Mouse (Mus musculus) 416B (cell line): ENCODE measurements around the gene Atxn10.
"Not testable (repeated sequence)": the region's sequence is repeated elsewhere in the genome, so short reads cannot be mapped to it uniquely, and the experiment has no call there.

Experiments used
- DNase-seq: peaks from one replicate; pipeline ENCODE4 v3.0.0; 2011; ENCODE audit warnings: low read depth

The Atxn10 gene

DNA sequence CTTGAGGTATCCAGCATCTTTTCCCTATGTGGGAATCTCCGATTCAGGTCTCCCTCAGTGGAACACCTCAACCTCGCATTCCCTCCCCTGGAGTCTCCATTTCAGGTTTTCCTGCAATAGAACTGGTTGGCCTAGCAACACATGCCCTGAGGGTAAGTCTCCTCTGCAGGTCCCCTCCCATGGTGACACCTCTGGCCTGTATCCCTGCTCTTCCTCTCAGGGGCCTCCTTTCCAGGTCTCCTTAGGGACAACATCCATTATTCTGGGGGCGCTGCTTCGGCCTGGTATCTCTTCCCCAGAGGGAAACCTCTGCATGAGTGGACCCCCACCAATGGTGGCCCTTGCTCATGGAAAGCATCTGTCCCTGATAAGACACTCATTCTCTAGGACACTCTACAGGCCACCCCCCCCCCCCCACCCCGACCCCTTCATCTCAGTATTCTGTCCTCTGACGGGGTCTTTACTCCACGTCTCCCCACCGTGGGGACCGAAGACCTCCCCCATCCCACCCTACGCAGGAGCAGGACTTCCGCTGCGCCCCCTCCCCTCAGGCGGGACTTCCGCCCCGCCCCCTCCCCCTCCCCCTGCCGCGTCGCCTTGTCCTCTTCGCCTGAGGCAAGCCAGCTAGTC lies at the start of gene Atxn10:
Gene Atxn10 (plus strand): TSS at position 575 of the 630 bp plus-strand sequence.
- no peak for DNase-seq

DNA sequence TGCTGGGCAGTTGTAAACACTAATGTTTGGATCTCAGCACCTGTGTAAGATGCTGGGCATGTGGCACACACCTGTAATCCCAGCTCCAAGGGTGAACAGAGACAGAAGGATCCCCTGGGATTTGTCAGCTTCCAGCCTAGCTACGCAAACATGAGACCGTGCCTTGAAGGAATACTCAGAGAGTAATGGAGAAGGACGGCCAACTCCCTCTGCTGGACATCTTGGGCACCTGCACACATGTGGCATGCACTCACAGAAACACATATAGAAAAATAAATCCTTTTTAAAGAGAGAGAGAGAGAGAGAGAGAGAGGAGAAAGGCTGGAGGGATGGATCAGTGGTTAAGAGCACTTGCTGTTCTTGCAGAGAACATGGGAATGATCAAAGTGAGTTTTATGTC lies 41.4 kb upstream of the Atxn10 start:
- DNase-seq, result peak; percentile 19

DNA sequence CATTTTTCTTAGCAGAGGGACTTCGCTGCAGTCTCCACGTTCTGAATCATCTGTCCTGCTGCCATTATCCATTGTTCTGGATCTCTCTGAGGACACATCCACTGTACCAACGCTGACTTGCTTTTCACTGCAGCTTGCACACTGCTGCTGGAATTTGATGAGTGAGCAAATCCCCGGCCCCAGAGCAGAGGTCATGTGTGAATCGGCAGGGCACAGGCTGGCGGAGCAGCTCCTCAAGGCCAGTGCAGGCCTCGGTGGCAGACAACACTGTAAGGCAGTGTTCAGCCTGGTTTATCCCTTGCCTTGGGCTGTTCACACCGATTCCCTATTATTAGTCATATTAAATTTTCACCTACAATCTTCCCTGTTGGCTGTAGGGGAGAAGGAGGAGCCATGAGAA lies 40.5 kb upstream of the Atxn10 start:
- no peak for DNase-seq

DNA sequence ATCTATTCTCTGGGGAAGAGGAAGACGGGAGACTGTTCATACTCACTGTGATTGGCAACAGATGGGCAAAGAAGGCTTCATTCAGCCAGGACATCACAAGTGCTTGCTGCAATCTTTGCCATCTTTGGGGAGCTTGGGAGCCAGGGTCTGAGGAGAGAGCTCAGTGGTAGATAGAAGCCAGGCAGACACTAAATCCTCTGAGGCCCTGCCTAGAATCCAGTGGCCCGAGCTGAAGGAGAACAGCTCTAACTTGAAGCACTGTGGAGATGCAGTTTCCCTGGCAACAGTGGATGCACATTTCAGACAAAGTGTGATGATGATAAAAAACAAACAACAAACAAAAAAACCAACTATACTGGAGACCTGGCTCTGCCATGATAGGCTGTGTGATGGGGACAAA lies 40.1 kb upstream of the Atxn10 start:
- no peak for DNase-seq

DNA sequence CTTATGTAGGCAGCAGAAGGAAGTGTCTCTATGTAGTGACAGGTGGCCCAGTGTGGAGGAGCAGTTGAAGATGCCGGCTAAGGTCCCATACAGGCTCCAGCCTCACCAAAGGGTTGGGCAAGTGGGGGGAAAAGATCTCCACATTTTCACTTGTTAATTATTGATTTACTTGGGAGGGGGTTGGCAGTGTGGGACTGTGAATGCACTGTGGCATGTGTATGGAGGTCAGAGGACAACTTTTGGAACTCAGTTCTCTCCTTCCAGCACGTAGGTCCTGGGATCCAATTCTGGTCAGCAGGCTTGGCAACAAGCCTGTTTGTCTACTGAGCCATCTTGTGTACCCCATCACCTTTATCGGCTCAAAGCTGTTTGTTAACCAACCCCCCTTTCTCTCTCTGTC lies 39.5 kb upstream of the Atxn10 start:
- DNase-seq, result no peak

DNA sequence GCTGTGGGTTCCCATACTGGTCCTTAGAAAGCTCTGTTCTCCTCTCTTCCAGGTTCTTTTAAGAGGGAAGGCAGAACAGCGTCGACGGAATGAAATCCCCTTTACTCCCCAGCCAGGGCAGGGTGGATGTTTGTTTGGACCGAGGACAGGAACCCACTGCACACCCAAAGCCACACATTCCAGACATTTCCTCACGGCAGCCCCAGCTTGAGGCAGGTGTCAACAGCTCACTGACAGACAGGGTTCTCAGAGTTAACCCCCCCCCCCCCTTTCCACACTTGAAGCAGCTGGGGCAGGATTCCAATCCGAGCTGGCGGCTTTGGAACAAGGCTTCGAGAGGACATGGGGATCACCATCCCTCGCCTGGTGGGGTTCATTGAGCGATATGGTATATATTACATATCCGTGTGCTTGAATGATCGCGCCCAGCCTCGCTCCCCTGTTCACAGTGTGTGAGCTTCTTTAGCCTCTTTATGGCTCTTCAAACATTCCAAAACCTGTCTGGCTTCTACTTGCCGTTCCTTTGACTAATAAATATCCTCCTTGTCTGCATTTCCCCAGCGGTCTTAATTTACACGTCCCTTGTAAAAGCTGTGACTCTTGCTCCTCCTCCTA lies 37.8 kb upstream of the Atxn10 start:
- no peak for DNase-seq

DNA sequence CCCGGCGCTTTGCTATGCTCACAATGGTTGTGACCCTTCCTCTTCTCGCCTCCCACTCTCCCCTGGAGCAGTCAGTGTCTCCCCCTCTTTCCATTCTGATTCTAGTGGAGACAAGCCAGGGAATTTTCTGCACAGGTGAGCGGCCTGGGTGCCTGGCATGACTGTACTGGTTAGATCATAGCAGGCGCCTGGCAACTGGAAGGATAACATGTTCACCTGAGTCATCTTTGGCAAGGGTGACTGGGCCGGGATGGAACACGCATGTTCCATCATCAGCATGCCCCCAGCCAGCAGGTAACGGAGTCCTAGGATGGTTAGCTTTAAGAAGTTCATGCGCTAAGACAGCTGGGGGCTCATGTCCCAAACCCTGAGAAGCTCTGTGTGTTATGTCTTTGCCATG lies 37.1 kb upstream of the Atxn10 start:
- no peak for DNase-seq

DNA sequence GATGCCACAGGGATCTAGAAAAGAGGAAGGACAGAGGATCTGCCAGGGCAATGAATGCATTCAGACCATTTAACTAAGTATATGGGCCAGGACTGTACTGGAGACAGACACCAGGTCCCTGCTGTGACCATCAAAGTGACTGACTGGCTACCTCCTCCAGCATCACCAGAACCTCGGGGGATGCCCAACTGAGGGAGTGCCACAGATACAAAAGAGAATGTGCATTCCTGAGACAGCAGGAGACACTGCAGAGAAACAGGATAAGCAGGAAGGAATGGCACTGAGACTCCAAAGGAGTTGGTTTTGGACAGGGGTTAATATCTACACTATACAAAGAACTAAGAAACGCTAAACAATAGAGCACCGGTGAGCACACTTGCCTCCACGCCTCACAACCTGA lies 32.8 kb upstream of the Atxn10 start:
- DNase-seq, result no peak

DNA sequence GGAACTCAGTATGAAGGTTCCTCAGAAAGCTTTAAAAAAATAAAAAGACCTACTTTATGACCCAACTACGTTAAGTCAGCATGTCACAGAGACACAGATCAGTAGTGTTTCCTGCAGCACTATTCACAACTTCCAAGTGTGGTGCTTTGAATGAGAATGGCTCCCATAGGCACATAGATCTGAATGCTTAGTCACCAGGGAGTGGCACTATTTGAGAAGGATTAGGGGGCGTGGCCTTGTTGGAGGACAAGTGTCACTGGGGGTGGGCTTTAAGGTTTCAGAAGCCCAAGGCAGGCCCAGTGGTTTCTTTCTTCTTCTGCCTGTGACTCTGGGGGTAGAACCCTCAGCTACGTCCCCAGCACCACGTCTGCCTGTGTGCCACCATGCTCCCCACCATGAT lies 32.1 kb upstream of the Atxn10 start:
- no peak for DNase-seq

DNA sequence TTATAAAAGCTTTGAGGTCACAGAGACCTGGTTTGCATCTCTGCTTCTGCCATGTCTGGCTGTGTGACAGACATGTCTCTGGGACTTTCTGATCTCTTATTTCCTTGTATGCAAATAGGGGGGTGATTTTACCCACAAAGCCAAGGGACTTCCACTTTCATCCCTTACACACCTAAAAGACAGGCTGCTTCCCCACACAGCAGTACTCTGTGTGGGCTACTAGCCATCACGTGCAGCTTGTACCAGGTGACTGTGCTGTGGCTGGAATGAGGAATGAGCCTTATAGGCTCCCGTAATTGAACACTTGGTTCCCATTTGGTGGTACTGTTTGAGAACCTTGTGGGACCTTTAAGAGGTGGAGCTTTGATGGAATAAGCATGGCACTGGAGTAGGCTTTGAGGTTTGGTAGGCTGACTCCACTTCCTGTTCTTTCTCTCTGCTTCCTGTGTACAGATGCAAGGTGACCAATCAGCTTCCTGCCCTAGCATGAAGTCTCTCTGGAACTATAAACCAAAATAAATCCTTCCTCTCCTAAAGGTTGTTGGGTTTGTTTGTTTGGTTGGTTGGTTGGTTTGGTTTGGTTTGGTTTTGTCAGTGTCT lies 28.9 kb upstream of the Atxn10 start:
- peak; percentile 67 for DNase-seq

DNA sequence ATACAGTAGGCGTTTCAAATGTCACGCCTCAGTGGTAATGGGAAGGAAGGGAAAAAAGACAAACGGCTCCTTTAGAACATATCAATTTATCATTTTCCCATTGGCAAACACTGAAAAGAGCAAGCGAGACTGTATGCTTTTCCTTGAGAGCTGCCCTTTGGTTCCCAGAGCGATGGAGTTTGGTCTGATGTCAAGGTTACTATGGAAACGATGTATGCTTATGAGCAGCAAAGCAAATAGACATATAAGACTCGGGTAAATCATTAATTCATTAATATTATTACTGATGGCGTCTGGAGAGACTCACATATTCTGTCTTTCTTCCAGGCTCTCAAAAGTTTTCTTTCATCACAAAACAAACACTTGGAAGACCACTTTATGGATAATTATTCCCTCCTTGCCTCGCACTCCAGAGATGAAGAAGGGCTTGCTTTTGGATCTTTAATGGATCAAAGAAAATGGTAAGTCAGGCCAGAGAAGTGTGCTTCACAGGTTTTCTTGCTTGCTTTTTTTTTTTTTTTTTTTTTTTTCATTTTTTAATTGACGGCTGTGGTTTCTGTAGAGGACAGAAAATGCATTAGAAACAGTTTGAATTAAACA lies 24.9 kb upstream of the Atxn10 start:
- no peak for DNase-seq

DNA sequence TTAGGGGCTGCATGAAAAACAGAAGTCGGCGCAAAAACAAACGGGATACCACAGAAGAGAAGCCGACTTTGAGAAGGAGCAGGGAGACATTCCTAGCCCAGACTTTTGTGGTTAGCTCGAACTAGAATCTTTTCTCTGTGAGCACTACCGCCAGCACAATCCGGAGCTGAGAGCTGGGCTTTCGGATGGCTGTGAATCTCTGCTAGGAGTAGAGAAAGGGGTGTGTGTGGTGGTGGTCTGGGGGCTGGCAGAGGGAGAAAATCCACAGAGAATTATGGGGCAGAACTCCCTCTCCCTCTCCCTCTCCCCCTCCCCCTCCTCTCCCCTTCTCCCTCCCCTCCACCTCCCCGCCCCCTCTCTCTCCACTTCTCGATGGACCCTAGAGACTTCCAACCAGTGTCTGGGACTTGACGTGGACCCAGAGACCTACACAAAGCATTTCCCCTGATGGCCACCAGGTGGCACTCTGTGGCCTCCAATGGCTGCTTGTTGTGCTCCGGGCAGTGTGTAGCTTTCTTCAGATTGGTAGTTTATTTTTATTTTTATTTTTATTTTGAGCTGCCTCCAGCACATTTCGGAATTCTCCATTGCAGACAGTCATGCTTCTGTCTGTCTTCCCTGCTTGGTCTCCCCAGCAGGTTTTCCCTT lies 20.5 kb upstream of the Atxn10 start:
- DNase-seq, result peak; percentile 69

DNA sequence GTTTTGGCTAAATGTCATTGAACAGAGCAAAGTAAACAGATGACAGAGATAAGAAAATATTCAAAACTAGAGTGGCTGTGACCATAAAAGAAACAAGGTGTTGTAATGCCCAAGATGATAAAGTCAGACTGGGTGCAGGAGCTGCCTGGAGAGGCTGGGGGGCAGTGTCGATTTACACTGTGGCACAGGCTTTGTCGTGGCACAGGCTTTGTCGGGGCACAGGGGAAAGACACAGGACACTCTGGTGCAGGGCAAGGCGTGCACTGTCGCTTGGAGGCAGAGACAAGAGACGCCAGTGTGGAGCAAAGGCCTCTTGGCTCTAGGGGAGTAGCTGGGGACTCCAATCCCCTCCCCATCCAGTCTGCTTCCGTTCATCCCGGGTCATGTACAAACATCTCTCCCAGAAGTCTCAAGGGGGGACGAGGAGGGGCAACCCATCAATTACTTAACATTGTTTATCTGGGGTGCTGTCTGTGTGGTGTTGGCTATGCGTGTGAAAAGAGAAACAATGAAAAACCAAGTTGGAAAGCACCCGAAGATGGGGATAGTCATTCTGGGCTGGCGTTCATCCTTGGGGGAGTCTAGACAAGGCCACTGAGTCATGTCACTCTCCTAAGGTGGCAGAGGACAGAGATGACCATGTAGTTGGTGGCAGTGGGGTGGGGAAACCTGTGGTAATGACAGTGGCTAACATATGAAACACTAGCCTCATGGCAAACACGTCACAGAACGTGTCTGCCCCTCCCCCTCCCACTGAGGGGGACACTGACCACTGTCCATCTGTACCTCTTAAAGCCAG lies 19.5 kb upstream of the Atxn10 start:
- no peak for DNase-seq

DNA sequence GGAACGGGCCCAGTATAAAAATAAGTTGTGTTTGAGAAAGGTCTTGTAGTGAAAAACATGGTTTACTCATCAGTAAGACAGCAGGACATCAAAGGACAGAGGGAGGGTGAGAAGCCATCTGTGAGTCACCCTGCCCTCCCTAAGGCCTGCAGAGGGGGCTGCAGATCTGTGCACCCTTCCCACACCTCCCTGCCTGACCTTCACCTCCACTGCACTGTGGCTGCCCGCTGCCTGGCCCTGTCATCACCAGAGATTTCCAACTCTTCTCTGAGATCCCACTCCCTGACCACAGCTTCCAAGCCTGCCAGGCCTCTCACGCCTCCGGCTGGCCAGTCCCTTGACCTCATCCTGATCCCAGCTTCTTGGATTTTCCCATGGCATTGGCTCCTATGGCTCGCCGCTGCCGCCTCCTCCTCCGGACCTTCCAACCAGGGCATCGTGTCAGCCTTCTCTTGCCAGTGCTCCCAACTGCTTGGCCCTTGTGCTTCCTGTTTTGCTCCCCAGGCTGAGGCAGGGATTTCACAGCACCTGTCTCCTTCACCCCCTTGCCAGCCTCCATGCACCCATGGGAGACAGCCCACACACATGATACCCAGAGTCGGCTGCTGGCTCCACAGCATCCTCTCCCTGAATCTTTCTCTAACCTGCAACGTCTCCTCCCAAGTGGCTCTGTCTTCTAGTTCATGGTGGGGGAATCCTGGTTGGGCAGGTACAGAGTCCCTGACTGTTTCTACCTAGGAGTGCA lies 15.9 kb upstream of the Atxn10 start:
- DNase-seq, result no peak

DNA sequence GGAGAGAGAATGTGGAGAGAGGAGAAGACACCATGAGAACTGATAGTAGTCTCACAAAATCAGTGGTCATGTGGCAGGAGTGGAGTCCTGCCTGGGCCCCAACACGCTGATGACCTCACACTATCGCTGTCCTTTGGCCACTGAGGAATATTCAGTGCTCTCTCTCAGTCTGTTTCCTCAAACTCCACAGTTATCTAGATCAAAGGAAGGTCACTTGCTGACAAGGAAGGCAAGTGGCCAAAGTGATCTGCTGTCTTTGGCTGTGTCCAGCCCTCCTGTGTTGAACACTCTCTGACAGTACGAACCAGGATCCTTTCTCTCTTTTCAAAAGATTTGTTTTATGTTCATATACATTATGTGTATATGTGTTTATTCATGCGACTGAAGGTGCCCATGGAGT lies 12.8 kb upstream of the Atxn10 start:
- DNase-seq, result no peak

DNA sequence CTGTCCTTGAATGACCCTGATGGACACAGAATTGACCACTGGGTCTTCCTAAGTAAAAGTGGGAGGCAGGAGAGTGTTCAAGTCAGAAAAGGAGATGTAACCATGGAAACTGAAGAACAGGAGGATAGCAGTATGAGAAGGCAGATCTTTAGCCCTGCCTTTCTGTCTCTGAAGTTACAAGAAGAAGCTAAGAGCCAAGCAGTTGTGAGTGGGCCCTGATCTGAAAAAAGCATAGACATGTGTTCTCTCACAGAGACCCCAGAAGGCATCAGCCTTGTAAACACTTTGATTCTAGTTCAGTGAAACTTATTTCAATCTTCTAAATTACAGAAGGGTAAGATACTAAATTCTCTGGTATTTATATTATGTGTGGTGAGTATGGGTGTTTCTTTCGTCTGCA lies 11.6 kb upstream of the Atxn10 start:
- DNase-seq, result no peak

DNA sequence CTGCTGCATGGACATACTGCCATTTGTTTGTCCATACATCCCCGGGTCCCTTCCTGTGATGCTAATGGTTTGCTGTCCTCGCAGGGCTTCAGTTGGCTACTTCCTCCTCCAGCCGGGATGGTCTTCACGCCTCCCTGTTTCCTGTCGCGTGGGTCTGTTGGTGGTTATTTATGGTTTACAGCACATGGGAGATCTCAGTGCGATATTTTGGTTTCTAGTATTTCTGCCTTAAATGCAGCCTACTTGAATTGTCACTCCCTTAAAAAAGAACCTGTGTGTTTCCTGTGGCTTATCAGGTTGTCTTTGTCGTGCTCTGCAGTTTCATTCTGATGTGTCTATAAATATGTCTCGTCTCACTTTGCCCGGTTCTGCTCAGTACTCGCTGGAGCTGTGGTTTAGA lies 8.2 kb upstream of the Atxn10 start:
- DNase-seq, result peak; percentile 41

DNA sequence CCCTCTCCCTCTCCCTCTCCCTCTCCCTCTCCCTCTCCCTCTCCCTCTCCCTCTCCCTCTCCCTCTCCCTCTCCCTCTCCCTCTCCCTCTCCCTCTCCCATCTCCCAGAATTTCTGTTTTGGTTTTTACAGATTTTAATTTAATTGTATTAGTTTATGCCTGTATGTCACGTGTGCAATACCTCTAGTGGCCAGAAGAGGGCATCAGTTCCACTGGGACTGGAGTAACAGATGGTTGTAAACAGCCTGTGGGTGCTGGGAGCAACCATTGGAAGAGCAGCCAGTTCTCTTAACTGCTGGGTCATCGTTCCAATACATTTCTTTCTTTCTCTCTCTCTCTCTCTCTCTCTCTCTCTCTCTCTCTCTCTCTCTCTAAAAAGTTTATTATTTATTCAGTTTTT lies 7.6 kb upstream of the Atxn10 start:
- peak; percentile 53 for DNase-seq

DNA sequence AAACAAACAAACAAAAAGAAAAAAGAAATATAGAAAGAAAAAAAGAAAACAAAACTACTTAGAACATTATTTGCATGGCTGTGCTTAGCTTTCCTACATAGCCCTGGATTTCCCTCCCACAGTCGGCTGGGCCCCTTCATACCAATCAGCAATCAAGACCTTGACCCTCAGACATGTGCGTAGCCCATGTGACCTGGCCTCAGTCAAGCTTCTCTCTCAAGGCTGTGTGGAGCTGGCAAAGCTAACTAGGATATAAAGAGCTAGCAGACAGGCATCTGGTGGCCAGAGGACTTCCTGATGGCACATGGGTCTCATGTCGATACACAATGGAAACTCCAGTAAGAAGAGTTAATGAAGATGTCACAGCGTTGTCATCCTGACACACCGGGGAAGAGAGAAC lies 6.9 kb upstream of the Atxn10 start:
- no peak for DNase-seq

DNA sequence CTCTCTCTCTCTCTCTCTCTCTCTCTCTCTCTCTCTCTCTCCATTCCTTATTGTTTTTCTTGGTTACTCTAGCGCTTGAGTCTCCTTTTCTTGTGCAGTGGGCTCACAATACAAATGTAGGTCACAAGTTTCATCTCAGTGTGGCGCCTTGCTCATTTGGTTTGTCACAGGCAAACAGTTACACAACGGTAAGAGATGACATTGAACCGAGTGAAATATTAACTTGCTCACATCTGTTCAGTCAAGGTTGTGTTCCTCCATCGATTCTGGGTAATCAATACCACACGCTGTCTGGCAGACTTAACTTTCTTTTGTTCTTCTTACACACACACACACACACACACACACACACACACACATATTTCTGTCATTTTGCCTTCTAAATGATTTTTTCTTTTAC lies 6.0 kb upstream of the Atxn10 start:
- no peak for DNase-seq

DNA sequence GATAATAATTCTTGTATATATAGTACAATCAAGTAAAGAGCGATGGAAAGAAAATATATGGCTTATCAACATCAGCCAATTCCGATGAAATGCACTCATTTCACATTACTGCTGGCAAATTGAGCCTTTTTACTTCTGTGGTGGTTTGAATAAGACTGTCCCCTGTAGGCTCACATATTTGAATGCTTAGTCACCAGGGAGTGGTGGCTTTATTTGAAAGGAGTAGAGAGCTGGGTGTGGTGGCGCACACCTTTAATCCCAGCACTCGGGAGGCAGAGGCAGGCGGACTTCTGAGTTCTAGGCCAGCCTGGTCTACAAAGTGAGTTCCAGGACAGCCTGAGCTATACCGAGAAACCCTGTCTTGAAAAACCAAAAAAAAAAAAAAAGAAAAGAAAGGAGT lies 2.5 kb upstream of the Atxn10 start:
- DNase-seq, result not testable (repeated sequence)
